Mouse (Mus musculus) heart, adult 2 months (tissue): Measurements from ENCODE around the gene Yy1.

Experiments
- CTCF ChIP-seq: fragments of 200-600 bp; IDR thresholded peaks from 2 replicates; pipeline ENCODE4 v1.8.1; 2022; ENCODE audit warnings: antibody characterized with exemption, mild to moderate bottlenecking, moderate library complexity
- EP300 ChIP-seq: fragments of 200-500 bp; IDR thresholded peaks from 2 replicates; pipeline ENCODE4 v1.6.1; 2011; ENCODE audit warnings: low read depth, low read length, control low read depth; ENCODE audit not compliant: insufficient read depth
- POLR2A ChIP-seq: fragments of 200-500 bp; IDR thresholded peaks from 2 replicates; pipeline ENCODE4 v1.6.1; 2011; ENCODE audit warnings: mild to moderate bottlenecking, low read depth, low read length, control low read depth; ENCODE audit not compliant: insufficient read depth

DNA sequence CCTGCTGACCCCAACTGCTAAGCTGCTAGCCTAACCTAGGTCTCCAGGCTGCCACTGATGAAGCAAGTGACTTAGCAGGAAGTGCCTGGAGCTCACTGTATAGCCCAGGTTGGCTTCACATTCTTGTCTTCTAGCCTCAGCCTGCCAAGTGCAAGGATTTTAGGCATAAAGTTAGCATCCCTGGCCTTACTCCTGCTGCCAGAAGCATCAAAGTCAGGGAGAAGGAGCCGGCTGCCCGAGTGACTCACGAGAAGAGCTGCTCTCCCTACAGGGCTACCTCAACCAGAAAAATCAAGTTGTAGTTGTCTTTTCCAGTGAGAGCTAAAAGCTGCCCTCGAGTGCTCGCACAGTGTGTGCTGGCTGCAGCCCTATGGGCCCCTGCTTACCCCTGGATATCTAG is 65.7 kb downstream of the Yy1 start:
- no peak for TF ChIP-seq EP300
- TF ChIP-seq CTCF = no peak
- TF ChIP-seq POLR2A = no peak
